In the genomic region with DNA sequence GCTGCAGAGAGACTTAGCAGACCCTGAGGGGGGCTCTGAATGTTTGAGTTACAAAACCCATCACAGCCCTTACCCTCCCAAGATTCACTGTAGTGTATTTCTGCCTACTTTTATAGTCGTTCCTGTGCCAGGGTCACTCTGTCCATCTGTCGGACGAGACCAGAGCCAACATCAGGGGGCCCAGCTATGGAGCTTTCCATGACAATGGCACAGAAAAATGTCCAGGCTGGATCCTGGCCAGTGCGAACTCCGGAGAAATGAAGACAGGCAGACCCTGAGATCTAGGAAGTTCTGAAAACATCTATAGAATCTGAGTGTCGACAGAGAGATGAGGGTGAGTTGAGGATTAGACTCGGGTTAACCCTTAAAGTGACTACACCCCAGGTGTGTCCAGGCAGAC, we compare ENCODE assay signal across 21 mouse cellular contexts. TPM values are rescaled to one million over a fixed set of nuclear protein-coding genes. Genes with fewer than 3 reads are reported as not detected.
A peak's percentile ranks its signal among the peaks of the same experiment; 100 is the strongest.
DNase-seq lines count a peak whose midpoint lies in the region; ATAC-seq lines count a peak whose summit lies in the region.
"Had no signal": no experiment of that assay in that cellular context is flagged by ENCODE, and none has a peak within 500 bp of the region (broad histone marks: within the 10 kb centered on the region; RNA-seq: fewer than 3 reads in every experiment).

No protein-coding gene starts in this region.

- DNase-seq in adrenal gland, postnatal 14 days, result peak; percentile 37
- DNase-seq in adrenal gland, adult 18-20 months (ENCODE audit: low spot score in 2 of 2), result no peak
- DNase-seq in heart, adult 8-10 months (ENCODE audit: low spot score), result no peak
- peak; percentile 38 for DNase-seq in kidney, postnatal 10 days
- DNase-seq in lung, postnatal 10 days, result peak; percentile 62
- no peak for DNase-seq in lung, postnatal 36 days
- DNase-seq: cerebellum, postnatal 36 days; gastrocnemius, postnatal 14 days; liver, embryonic 13.5 days; right cerebral cortex, postnatal 25 days; thymus, postnatal 14 days had no signal

- H3K4me1 ChIP-seq in heart, embryonic 13.5 days, result peaks cover 38% of the 10 kb centered on the region
- peaks cover 5% of the 10 kb centered on the region; the same call in 1 of the 2 replicates for H3K4me1 ChIP-seq in kidney, embryonic 16.5 days (ENCODE audit: insufficient read depth, low read length)

- H3K27me3 ChIP-seq in heart, embryonic 13.5 days (replicated peaks), result no peaks in the 10 kb centered on the region
- H3K27me3 ChIP-seq in kidney, embryonic 16.5 days (ENCODE audit: insufficient read depth, low read length), result no peaks in the 10 kb centered on the region
- H3K27me3 ChIP-seq: forebrain, embryonic 12.5 days; kidney, embryonic 15.5 days; liver, embryonic 13.5 days; midbrain, embryonic 13.5 days; neural tube, embryonic 15.5 days had no signal

- H3K9ac ChIP-seq in heart, embryonic 13.5 days, result no peak overlapping the region
- no peak overlapping the region for H3K9ac ChIP-seq in kidney, embryonic 16.5 days (replicated peaks; ENCODE audit: low read length)
- H3K9ac ChIP-seq: forebrain, embryonic 12.5 days; kidney, embryonic 15.5 days; liver, embryonic 13.5 days; midbrain, embryonic 13.5 days; neural tube, embryonic 15.5 days had no signal

- no peak for ATAC-seq in heart, embryonic 13.5 days (ENCODE audit: extremely low read depth, insufficient number of reproducible peaks, low FRiP score, low TSS enrichment)
- ATAC-seq in kidney, embryonic 16.5 days (ENCODE audit: low FRiP score, low TSS enrichment), result no peak
- ATAC-seq: inflammation-experienced regulatory T-cells, adult 6 months; midbrain, embryonic 13.5 days had no signal

- H3K36me3 ChIP-seq in heart, embryonic 13.5 days, result no peaks in the 10 kb centered on the region
- no peaks in the 10 kb centered on the region for H3K36me3 ChIP-seq in kidney, embryonic 16.5 days (ENCODE audit: insufficient read depth, low read length)
- H3K36me3 ChIP-seq: forebrain, embryonic 12.5 days; kidney, embryonic 15.5 days; limb, embryonic 10.5 days; liver, embryonic 13.5 days; midbrain, embryonic 13.5 days; neural tube, embryonic 15.5 days had no signal

- no peaks in the 10 kb centered on the region for H3K9me3 ChIP-seq in heart, embryonic 13.5 days
- no peaks in the 10 kb centered on the region for H3K9me3 ChIP-seq in kidney, embryonic 16.5 days (ENCODE audit: low read length)
- H3K9me3 ChIP-seq: forebrain, embryonic 12.5 days; kidney, embryonic 15.5 days; limb, embryonic 10.5 days; liver, embryonic 13.5 days; midbrain, embryonic 13.5 days; neural tube, embryonic 15.5 days had no signal

- peak overlapping the region; percentile 6; the same call in 1 of the 2 replicates for H3K27ac ChIP-seq in heart, embryonic 13.5 days (replicated peaks)
- no peak overlapping the region for H3K27ac ChIP-seq in kidney, embryonic 16.5 days (ENCODE audit: low read length)
- H3K27ac ChIP-seq: forebrain, embryonic 12.5 days; kidney, embryonic 15.5 days; layer of hippocampus, adult 2 months; limb, embryonic 10.5 days; liver, embryonic 13.5 days; midbrain, embryonic 13.5 days; neural tube, embryonic 15.5 days had no signal

- no peak overlapping the region for H3K4me3 ChIP-seq in heart, embryonic 13.5 days
- H3K4me3 ChIP-seq in kidney, embryonic 16.5 days (ENCODE audit: low read length), result no peak overlapping the region
- H3K4me3 ChIP-seq: forebrain, embryonic 12.5 days; kidney, embryonic 15.5 days; layer of hippocampus, adult 2 months; limb, embryonic 10.5 days; liver, embryonic 13.5 days; midbrain, embryonic 13.5 days; myocyte; neural tube, embryonic 15.5 days had no signal

- WGBS in heart, embryonic 13.5 days, result 40% methylated on average over 7 of the region's 7 CpGs
- WGBS in kidney, embryonic 16.5 days, result 56% methylated on average over 7 of the region's 7 CpGs

- no peak overlapping the region for H3K4me2 ChIP-seq in heart, embryonic 13.5 days
- no peak overlapping the region for H3K4me2 ChIP-seq in kidney, embryonic 16.5 days (replicated peaks; ENCODE audit: low read depth, low read length)
- H3K4me2 ChIP-seq: forebrain, embryonic 12.5 days; kidney, embryonic 15.5 days; liver, embryonic 13.5 days; midbrain, embryonic 13.5 days; neural tube, embryonic 15.5 days had no signal

RNA-seq across cellular contexts. Expression of gene Tex2, which starts 55.1 kb away (rescaled TPM):
- 40.4 and 44.8 TPM in 2 replicates for total RNA-seq in adrenal gland, postnatal 14 days (2021)
- 10 to 100 TPM; 52.1 to 54.2 TPM for total RNA-seq in adrenal gland, adult 18-20 months (2021)
- 12.3 and 13.1 TPM in 2 replicates for polyA plus RNA-seq in heart, embryonic 13.5 days (2015; fragmentation: Nextera tagmentation; extraction: Ambion mirVana)
- 10 to 100 TPM; 37.9 to 56.9 (median 45.0) TPM for total RNA-seq in heart, adult 8-10 months (2022)
- polyA plus RNA-seq in kidney, embryonic 16.5 days (2015; fragmentation: Nextera tagmentation; extraction: Ambion mirVana), result 9.6 and 10.3 TPM in 2 replicates

Comparison
In these comparisons a context has a peak if more than half of its experiments do, and no peak if none do; other contexts are left out.
1. DNase-seq: peak in adrenal gland, postnatal 14 days (single experiment), kidney, postnatal 10 days (single experiment) and lung, postnatal 10 days (single experiment); none in adrenal gland, adult 18-20 months (0 of 2), heart, adult 8-10 months (single experiment) and lung, postnatal 36 days (single experiment).